Mouse (Mus musculus) CD4-positive naive resting alpha-beta T cell, adult 57 days (primary cell): ENCODE data around the gene Arid5a. TPM values are rescaled to one million over a fixed set of nuclear protein-coding genes. Genes with fewer than 3 reads are reported as not detected.

Source experiments
- total RNA-seq: library from RNA; stranded (reverse); gene quantifications from one replicate; pipeline ENCODE4 v1.2.4, GENCODE M21; 2023

Gene Arid5a
- total RNA-seq = 593 TPM

DNA sequence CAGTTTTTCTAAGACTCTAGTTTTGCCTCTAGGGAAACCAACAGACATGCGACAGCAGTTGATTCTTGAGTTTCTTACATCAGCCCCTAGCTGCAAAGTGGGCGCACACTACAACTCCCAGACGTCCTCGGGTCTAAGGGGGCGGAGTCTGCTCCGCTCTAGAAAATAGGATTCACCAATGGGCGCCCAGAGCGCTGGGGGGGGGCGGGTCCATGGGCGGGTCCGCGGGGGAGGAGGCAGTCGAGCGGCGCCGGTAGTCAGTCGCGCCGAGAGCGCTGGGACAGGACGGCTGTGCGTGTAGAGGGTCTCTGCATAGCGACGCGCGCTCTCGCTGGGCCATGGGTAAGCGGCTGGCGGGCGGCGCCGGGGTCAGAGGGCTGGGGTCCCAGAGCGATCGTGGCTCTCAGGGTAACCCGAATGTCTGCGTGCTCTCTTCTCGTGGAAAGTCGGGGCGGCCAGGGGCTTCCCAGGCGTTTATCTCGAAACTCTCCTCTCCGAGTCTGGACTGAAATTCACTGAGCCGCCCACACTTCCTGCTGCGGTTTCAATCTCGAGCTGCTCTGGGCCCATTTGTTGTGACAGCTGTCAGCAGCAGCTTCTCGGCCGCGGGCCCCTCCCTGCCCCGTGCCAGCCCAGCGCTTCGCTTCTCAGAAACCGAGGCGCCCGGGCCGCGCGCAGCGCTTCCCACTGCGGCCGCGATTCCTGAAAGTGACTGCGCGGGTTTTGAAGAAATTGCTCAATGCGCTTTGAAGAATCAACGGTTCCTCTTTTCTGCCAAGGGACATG is at the start of gene Arid5a:
Arid5a (plus strand) TSS at position 239 of the 786 bp plus-strand sequence.

DNA sequence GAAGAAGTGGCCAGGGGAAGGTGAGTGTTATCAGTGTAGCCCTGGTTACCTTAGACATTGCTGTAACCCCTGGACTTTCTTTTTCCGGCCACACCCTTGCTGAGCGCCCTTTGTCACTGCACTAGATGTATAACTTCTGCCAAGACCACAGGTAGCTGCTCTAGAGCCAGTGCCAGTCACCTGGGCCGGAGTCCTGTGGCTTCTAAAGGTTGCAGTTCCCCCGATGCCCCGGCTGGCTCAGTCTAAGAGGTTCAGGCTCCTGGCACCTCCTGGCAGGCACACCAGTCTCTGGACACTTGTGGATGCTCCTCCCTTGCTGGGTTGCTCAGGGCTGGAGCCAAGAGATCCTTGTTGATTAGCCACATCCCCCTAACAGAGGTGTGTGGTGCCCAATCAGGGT is 33.1 kb upstream of the Arid5a start, which contains the start of gene Neurl3:
Neurl3 (minus strand) TSS at position 225 of the 400 bp plus-strand sequence.

DNA sequence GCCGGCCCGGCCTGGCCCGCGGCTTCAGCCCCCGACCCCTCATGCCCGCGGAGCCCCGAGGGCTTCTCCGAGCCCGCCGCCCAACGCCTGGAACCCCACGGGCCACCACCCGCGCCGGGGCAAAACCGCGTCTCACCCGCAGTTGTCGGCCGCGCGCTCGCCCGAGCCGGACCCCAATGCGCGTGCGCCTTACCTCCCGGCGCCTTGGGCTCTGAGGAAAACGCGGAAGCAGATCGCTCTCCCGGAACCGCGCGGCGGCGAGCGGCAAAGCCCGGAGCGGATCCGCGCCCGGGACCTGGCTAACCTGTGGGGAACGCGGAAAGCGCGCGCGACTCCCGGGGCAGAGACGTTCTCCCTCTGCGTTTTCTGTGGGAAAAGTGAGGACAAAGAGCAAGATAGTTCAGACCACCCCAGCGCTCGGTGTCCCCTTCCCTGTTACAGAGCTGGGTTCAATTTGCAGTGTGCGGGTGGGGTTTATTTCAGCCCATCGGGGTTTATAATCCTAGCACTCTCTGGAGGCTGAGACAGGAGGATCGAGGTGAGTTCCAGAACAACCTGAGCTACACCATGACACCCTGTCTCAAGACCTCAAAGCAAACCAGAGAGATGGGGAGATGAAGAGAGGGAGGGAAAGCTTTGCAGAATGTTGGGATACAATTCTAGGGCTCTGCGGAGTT is 61.6 kb downstream of the Arid5a start, which contains the start of gene Kansl3:
Kansl3 (minus strand) TSS at position 213 of the 677 bp plus-strand sequence.

DNA sequence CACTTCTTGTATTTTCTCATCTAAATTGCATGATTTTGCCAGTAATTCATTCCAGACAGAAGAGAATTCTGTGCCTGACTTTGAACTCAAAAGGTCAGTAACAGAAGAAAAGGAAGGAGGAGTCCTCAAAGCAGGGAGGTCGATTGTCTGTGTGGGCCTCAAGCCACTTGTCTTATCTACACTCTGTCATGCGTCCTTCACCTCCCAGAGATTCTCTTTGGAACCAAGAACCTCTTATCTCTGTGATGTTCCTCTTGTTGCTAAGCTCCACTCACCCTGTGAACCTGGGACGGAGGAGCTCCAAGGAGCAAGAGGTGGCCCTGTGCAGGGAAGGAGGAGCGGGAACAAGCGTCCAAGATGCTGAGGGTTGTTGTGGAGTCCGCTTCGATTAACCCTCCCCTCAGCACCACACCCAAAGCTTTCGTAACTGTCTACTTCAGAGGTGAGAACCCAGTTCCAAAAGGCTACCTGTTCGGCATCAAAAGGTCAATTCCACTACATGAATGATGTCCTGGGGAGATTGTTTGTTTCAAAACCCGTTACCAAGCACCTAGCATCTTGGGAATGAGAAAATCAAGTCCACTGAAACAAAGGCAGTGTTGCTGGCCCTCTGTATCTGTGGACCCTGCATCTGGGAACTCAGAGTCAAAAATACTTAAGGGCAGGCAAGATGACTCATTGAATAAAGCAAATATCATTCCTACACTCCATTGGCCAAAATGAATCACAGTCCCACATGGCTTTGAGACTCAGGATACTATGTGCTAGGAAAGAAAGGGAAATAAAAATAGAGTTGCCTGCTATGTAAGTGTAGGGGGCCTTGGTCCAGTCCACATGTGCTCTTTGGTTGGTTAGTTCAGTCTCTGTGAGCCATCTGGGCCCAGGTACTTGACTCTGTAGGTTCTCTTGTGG is 64.7 kb downstream of the Arid5a start, which contains the start of gene Fer1l5:
Fer1l5 (plus strand) TSS at position 358 of the 912 bp plus-strand sequence.

Other genes starting within 250 kb of the Arid5a start
- 42.4 TPM for gene Hs6st1, start 239.3 kb upstream of the Arid5a start, total RNA-seq
- gene Uggt1, start 63.0 kb upstream of the Arid5a start, total RNA-seq = 99.6 TPM
- gene Neurl3, start 33.1 kb upstream of the Arid5a start, total RNA-seq = 77.3 TPM
- 99.8 TPM for gene Kansl3, start 61.4 kb downstream of the Arid5a start, total RNA-seq
- gene Fer1l5, start 64.6 kb downstream of the Arid5a start, total RNA-seq = not detected
- 25.6 TPM for gene Lman2l, start 137.5 kb downstream of the Arid5a start, total RNA-seq
- gene Cnnm4, start 163.9 kb downstream of the Arid5a start, total RNA-seq = 19.5 TPM
- 47.6 TPM for gene Cnnm3, start 204.1 kb downstream of the Arid5a start, total RNA-seq
- gene Ankrd23, start 229.2 kb downstream of the Arid5a start, total RNA-seq = 31.5 TPM
- gene Gm42417, start 231.7 kb downstream of the Arid5a start, total RNA-seq = not detected
- gene Ankrd39, start 239.7 kb downstream of the Arid5a start, total RNA-seq = 26.5 TPM